Mouse (Mus musculus) cerebellum, adult 2 months (tissue): ENCODE results near the gene Ccdc182.

Experiments used
- CTCF ChIP-seq: fragments of 200-500 bp; IDR thresholded peaks from 2 replicates; pipeline ENCODE4 v1.5.1; 2011; ENCODE audit warnings: low read depth, mild to moderate bottlenecking, control low read depth, low read length, moderate library complexity, borderline replicate concordance; ENCODE audit not compliant: insufficient read depth
- POLR2A ChIP-seq: fragments of 200-500 bp; IDR thresholded peaks from 2 replicates; pipeline ENCODE4 v1.6.1; 2011; ENCODE audit warnings: low read length, control low read depth, borderline replicate concordance; ENCODE audit not compliant: insufficient read depth

- TF ChIP-seq POLR2A: no peak
- no peak for TF ChIP-seq CTCF
Observed at GRCm38 (mm10) chr11:88280426-88280836, 13.4 kb upstream of the Ccdc182 start.
